Mouse (Mus musculus) heart, adult 11 months (tissue): ENCODE measurements around the gene Shisa8.
A peak's percentile ranks its signal among the peaks of the same experiment; 100 is the strongest.

Source experiments
- DNase-seq: peaks from one replicate; pipeline ENCODE4 v3.0.0; 2022

Gene Shisa8

DNA sequence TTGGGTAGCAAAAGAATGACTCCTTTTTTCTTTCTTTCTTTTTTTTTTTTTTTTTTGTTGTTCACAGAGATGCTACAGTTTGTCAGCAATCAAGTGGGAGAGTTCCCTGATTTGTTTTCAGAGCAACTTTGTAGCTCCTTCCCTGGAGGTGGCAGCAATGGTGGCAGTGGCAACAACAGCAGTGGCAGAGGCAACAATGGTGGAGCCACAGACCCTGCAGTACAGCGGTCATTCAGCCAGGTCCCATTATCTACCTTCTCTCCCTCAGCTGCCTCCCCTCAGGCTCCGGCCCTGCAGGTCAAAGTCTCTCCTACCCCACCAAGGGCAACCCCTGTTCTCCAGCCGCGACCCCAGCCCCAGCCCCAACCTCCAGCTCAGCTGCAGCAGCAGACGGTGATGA is 42.9 kb downstream of the Shisa8 start:
- no peak for DNase-seq

DNA sequence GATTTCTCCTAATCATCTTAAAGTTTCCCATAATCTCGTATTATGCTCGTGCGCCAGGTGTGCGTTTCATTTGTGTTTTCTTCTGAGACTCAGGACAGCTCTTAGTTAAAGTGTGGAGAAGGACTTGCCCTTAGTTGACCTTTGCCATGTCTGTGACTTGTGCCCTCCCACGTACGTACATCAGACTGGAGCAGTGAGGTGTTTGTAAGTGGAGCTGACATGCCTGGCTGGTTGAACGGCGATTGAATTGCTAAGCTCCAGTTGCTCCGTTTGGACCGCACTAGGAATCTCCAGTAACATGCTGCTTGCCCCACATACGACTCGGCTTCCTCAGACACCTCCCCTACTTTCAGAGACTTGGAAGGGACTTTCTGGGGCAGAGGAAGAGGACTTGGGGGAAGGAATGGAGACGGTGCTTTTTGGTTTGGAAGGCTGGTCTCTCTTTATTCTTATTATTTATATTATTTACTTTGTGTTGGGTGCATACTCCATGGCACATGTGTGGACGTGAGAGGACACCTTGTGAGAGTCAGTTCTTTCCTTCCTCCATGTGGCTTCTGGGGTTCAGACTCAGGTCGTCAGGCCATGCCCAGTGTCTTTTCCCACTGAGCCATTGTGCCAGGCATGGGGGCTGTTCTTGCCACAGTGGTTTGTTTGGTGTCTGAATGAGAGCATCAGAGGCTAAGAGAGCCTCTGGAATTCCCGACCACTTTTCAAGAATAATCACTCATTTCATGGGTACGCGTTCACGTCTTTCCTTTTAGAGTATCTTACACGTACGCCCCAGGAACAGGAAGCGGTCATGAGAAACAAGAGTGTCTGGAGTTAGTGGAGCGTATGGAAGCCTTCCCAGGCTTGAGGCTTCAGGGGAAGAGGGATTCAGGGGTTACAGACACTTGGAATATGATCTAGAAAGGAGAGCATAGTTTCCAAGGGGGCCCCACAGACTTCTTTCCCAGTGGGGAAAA is 45.1 kb downstream of the Shisa8 start:
- no peak for DNase-seq

DNA sequence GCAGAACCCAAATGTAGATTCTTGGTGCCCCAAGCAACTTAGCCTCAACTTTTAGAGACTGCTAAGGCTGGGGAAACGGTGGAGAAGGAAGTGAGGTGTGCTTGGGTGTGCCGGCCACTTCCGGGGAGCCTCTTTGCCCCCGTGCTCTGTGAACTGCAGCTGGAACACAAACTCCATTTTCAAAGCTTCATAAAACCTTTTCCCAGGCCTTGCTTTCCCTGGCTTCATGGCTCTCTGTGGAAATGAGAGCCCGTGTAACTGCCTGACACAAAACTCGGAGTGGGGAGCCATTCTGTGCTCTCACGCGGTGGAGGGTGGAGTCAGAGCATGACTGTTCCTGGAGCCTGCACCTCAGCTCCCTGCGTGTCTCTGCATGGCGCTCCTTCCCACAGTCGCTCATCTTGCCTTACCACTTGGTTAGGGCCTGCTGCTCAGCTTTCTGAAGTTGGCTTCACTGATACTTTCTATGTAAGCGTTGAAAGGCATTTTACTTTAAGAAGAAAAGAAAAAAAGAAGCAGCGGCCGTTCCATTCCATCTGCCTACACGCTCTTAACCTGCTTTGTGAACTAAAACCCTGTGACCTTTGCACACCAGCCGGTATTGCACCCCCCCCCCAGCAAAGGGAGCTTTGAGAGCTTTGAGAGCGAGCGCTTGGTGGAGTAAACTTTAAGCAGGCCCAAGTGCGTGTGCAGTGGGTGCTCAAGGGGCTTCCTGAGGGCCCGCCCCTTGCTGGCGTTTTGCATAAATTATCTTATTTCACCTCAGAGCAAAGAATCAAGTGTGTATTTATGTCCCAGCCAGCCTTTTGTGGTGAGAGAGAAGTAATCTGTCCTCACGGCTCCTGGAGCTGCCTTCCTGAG is 46.1 kb downstream of the Shisa8 start:
- no peak for DNase-seq

DNA sequence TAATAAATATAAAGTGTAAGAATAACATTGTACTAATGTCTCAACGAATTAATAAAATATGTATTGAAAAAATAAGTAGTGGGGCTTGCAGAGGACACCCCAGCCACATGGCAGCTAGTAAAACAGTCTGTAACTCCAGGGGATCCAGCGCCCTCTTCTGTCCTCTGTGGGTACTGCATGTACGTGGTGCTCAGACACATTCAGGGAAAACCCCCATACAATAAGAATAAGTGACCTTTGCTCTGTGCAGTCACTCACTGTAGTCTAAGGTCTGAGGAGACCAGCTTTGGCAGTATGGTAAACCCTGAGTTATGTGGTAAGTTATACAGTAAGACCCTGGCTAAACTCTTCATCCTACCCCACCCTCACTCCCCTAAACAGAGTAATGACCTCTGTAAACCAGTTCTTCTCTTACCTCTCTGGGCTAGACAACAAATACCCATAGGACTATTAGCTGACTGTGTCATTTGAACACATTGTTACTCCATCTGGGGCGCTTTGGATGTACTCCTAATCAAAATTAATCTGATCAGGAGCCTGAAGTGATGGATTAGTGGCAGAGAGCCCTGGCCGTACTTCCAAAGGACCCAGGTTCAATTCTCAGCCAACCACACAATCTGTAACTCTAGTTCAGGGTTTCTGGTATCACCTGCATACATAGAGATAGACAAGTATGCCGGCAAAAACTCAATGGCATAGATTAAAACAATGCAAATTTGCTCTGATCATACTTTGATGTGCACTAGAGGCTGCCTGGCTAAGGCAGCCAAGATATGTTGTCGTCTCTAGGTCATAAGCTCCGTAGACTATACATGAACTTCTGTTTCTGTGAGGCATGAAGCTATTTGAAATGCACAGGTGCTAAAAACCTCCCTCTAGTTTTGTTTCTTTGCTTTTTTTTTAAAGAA is 47.0 kb downstream of the Shisa8 start:
- DNase-seq, result peak; percentile 94

DNA sequence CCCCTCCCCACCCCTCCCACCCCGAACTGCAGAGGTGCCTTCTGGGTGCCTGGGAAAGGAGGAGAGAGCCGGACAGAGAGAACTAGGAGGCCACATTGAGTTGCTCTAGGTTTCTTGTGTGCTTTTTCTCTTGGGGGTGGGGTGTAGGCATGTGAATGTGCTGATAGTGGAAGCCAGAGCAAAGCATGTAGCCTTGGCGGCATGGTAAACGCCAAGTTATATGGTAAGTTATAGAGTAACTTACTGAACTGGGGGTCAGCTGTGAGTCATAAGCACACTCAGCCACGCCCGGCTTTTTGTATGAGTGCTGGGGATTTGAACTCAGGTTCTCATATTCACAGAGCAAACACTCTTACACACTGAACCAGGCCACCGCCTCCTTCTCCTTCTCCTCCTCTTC is 48.1 kb downstream of the Shisa8 start:
- no peak for DNase-seq

DNA sequence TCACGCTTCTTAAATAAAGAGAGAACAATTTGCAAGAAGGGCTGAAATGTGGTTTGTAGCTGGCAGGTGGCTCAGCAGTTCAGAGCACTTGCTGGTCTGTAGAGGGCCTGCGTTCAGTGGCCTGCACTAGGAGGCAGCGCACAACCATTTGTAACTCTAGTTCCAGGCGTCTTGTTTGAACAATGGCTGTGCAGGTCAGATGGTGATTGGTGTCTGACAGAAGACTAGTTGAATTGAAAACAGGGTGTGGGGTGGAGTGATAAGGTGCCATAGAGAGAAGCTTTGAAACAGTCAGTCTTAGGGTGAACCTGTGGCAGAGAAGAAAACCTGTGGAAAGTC is 48.6 kb downstream of the Shisa8 start:
- no peak for DNase-seq

DNA sequence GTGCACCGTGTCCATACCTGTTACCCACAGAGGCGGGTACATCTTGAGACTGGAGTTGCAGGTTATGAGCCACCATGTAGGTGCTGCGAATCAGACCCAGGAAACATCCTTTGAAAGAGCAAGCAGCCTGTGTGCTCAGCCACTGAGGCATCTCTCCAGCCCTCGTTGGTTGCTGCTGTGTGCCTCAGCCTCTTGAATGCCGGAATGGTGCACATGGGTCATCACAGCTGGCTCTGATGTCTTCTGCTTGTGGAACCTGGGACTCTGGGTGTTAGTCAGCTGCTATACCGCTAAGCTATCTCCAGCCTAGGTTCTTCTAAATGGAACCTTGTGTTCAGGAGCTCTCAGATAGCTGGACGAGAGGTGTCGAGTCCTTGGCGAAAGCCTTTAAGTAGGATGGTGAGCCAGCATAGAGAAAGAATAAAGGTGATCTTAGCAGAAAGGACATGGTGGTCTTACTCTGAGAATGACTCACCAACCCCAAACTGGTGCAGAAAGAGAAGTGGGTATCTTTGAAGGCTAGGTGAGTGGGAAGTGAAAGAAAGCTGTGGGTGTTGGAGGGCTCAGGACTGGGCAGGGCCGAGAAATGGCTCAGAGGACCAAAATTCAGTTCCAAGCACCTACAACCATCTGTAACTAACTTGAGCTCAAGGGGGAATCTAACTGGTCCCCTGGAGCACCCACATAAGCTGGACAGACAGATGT is 49.1 kb downstream of the Shisa8 start:
- DNase-seq, result no peak

DNA sequence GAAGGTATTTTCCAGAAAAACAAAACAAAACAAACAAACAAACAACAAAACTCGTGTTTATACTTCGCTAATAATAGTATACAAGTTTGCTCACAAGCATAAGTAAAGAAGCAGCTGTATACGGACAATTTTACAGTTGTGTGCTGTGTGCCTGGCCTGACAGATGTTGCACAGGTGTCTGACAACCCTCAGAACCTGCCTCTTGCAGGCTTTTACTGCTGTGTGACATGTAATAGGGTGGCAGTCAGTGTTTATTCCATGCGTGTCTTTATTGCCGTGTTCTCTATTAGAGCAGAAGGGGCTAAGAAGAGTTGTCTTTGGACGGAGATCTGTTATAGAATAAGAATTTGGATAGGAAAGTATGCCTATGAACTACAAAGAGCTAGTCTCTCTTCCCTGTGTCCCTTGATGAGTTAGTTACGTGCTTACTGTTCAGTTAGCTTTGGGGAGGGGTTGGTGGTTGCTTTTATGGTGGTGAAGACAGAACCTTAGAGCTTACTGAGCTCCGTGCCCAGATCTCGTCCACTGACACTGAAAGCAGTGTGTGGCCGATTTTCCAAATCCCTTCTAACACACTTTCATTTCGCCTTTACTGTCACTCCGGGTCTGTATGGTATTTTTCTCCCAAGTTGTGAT is 50.5 kb downstream of the Shisa8 start:
- no peak for DNase-seq

DNA sequence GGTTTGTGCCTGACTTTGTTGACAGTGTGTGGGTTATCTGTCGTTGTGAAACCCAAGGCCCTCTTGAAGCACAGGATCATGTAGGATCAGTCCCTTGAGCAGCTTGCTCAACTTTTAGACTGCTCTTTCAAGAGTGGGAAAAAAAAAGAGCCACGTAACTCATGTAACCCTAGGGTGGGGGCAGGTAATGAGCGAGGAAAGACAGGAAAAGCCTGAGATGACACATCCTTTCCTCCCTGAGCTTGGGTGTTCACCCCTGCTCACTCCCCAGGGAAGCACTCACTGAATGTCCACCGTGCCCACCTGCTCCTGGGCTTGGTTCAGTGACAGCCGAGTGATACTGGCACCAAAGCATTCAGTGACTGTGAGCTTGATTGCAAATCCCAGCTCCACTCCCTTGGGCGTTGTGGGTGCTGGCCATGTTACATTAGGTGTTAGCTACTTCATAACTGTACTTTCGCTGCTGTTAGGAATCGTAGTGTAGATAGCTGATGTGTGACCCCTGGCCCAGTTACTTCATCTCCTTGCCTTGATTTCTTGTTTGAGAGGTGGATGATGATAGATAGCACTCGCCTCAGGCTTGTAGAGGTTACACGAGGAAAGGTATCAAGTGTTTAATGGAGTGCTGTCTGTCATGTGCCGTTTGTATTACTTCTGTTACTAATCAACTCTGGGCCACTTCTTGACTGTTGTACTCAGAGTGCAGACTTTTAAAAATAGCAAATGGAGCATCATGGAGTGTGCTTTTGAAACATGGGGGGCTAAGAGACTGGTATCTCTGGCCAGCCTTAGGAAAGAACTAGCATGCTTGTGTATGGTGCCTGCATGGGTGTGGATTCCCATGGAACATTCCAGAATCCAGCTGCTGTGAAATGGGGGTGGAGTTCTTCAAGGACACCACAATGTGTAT is 51.6 kb downstream of the Shisa8 start:
- DNase-seq, result no peak

DNA sequence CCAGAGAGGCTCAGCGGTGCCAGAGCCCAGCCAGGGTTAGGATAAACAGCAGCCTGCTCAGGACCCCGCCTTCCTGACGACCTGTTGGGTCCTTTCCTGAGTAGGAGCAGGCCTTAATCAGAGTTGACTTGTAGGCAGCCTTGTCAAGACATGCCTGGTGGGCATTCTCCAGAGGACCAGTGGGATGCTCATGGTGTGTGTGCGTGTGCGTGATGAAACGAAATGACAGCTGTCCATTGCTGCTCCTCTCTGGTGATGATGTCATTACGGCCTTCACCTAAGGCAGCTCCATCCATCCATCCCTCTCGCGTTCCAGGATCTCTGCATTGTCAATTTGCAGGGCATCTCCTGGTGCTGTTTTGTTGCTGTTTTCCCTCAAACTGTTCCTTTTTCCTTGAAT is 53.1 kb downstream of the Shisa8 start:
- DNase-seq, result no peak

DNA sequence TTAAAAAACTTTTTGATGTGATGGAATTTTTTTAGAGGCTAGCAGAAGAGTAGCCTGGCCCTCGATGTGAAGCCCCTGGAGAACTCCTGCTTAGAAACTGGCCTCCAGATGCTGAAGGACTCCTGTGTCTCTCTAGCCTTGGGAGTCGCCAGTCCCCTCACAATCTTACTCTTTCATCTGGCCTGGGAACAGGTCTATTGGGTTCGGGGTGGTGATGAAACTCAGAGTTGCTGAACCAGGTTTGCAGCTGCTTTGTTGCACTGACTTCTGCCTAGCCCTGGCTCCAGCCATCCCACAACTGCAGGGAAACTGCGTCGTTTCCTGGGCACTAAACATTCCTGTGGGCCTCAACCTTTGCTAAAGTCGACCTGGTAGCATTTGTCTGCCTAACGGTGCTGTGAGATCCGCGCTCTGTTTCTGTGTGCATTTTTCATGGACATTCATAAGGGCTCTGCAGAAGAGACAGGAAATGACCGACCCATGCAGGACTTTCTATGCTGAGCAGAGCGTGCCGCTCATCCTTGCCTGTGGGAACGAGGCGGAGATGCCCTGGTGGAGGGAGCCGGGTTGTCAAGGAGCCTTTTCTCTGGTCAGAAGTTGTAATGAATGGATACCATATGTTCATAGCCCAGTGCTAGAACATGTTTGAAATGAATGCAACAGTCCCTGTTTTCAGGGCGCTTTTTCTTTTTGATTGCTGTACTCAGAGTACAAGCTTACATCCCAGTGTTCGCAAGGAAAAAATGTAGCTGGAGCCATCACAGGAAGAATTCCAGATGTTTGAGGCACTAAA is 54.2 kb downstream of the Shisa8 start:
- no peak for DNase-seq

DNA sequence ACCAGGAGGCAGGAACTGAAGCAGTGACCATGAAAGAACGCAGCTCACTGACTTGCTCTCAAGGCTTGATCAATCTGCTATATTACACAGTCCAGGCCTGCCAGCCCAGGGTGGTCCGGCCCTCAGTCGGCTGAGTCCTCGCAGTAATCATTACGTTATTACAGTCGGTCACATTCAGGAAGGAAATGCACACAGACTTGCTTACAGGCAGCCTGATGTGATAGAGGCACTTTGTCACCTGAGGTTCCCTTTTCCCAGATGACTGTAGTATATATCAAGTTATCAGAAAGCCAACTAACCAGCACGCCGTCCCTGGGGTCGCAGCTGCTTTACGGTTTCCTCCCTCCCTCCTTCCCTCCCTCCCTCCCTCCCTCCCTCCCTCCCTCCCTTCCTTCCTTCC is 55.7 kb downstream of the Shisa8 start:
- no peak for DNase-seq

DNA sequence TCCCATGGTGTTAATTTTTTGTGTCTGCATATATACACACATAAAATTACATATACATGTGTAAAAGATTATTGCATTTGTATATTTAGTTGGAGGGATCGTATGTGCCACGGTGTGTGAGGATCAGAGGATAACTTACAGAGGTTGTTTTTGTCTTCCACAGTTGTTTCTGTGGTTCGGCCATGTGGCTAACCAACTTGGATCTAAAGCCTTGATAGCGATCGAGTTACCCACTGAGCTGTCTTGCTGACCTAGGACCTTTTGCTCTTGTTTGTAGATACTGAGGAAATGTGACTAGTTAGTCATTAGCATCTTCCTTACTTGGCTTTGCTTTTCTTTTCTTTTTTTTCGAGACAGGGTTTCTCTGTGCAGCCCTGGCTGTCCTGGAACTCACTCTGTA is 56.3 kb downstream of the Shisa8 start:
- no peak for DNase-seq
